Mouse (Mus musculus): ENCODE data around the gene Map2k7. TPM values are rescaled to one million over a fixed set of nuclear protein-coding genes. Genes with fewer than 3 reads are reported as not detected.

The Map2k7 gene
- polyA plus RNA-seq, 1 experiment from 2014 or later = 19.8 TPM

- peaks cover 14% of the 10 kb centered on the region for H3K36me3 ChIP-seq (ENCODE audit: control insufficient read depth, insufficient read depth, low read length)
- H3K27ac ChIP-seq (ENCODE audit: low read length) = no peak overlapping the region
- no peak overlapping the region for H3K4me3 ChIP-seq (replicated peaks; ENCODE audit: low read length)
- no peaks in the 10 kb centered on the region for H3K9me3 ChIP-seq (replicated peaks; ENCODE audit: control insufficient read depth, low read length)
- H3K27me3 ChIP-seq (ENCODE audit: control insufficient read depth, insufficient read depth, low read length) = no peaks in the 10 kb centered on the region
- H3K9ac ChIP-seq (ENCODE audit: low read length) = no peak overlapping the region
- ATAC-seq (ENCODE audit: insufficient read depth, low FRiP score) = no peak
- H3K4me1 ChIP-seq (ENCODE audit: control insufficient read depth, insufficient read depth, low read length) = no peaks in the 10 kb centered on the region
- 88% methylated on average over 5 of the region's 5 CpGs for WGBS
- H3K4me2 ChIP-seq (ENCODE audit: low read depth, low read length) = no peak overlapping the region
These were observed 54.2 kb downstream of the Map2k7 start for GRCm38 (mm10) chr8:4292738-4293137.

Other genes starting within 250 kb of the Map2k7 start
- gene Cd209f, start 132.9 kb upstream of the Map2k7 start, polyA plus RNA-seq (2015; fragmentation: Nextera tagmentation; extraction: Ambion mirVana) = 0.12 and 0.26 TPM in 2 replicates
- not detected in 2 replicates for gene Cd209g, start 104.6 kb upstream of the Map2k7 start, polyA plus RNA-seq (2015; fragmentation: Nextera tagmentation; extraction: Ambion mirVana)
- 18.9 and 22.2 TPM in 2 replicates for gene Evi5l, start 72.2 kb upstream of the Map2k7 start, polyA plus RNA-seq (2015; fragmentation: Nextera tagmentation; extraction: Ambion mirVana)
- gene Prr36, start 21.3 kb upstream of the Map2k7 start, polyA plus RNA-seq (2015; fragmentation: Nextera tagmentation; extraction: Ambion mirVana) = 2.4 and 2.7 TPM in 2 replicates
- gene Lrrc8e, start 11.9 kb upstream of the Map2k7 start, polyA plus RNA-seq (2015; fragmentation: Nextera tagmentation; extraction: Ambion mirVana) = 6.1 and 9.2 TPM in 2 replicates
- 0.79 TPM in 2 replicates for gene Gm49320, start 125 bp downstream of the Map2k7 start, polyA plus RNA-seq (2015; fragmentation: Nextera tagmentation; extraction: Ambion mirVana)
- gene Tgfbr3l, start 9.5 kb downstream of the Map2k7 start, polyA plus RNA-seq (2015; fragmentation: Nextera tagmentation; extraction: Ambion mirVana) = 3.0 and 4.9 TPM in 2 replicates
- gene Snapc2, start 14.3 kb downstream of the Map2k7 start, polyA plus RNA-seq (2015; fragmentation: Nextera tagmentation; extraction: Ambion mirVana) = 41.6 and 41.8 TPM in 2 replicates
- gene Ctxn1, start 20.5 kb downstream of the Map2k7 start, polyA plus RNA-seq (2015; fragmentation: Nextera tagmentation; extraction: Ambion mirVana) = 65.9 and 67.9 TPM in 2 replicates
- 64.9 and 67.2 TPM in 2 replicates for gene Timm44, start 37.2 kb downstream of the Map2k7 start, polyA plus RNA-seq (2015; fragmentation: Nextera tagmentation; extraction: Ambion mirVana)
- 21.5 and 27.1 TPM in 2 replicates for gene Ccl25, start 86.5 kb downstream of the Map2k7 start, polyA plus RNA-seq (2015; fragmentation: Nextera tagmentation; extraction: Ambion mirVana)
- gene Elavl1, start 86.7 kb downstream of the Map2k7 start, polyA plus RNA-seq (2015; fragmentation: Nextera tagmentation; extraction: Ambion mirVana) = 160 and 166 TPM in 2 replicates